Mouse (Mus musculus) midbrain, embryonic 11.5 days (tissue): Measurements from ENCODE around the gene H2-DMb1. TPM values are rescaled to one million over a fixed set of nuclear protein-coding genes. Genes with fewer than 3 reads are reported as not detected.

ENCODE experiments used
- ATAC-seq: fragments of 200-750 bp; cut with Nextera tagmentation; 2 replicates; pipeline ENCODE4 v1.8.0; 2017; ENCODE audit warnings: moderate TSS enrichment, moderate library complexity; ENCODE audit not compliant: low FRiP score
- DNase-seq: peaks from one replicate; pipeline ENCODE4 v3.0.0; 2015; ENCODE audit warnings: low spot score; ENCODE audit errors: missing footprints
- H3K27ac ChIP-seq: fragments of 300-500 bp; sonication (generic); 2 replicates; pipeline ENCODE4 v1.5.1; 2014; ENCODE audit warnings: low read depth, low read length
- H3K27me3 ChIP-seq: fragments of 300-500 bp; sonication (generic); 2 replicates; pipeline ENCODE4 v1.6.1; 2014; ENCODE audit warnings: mild to moderate bottlenecking, low read length, moderate library complexity, mixed read lengths; ENCODE audit not compliant: control insufficient read depth, insufficient read depth
- H3K36me3 ChIP-seq: fragments of 300-500 bp; sonication (generic); 2 replicates; pipeline ENCODE4 v1.6.1; 2014; ENCODE audit warnings: mild to moderate bottlenecking, low read length, moderate library complexity, mixed read lengths; ENCODE audit not compliant: control insufficient read depth, insufficient read depth
- H3K4me1 ChIP-seq: fragments of 300-500 bp; sonication (generic); 2 replicates; pipeline ENCODE4 v1.6.1; 2014; ENCODE audit warnings: low read length; ENCODE audit not compliant: control insufficient read depth, insufficient read depth
- H3K4me2 ChIP-seq: fragments of 300-500 bp; sonication (generic); 2 replicates; pipeline ENCODE4 v1.6.1; 2014; ENCODE audit warnings: mild to moderate bottlenecking, moderate library complexity
- H3K4me3 ChIP-seq: fragments of 300-500 bp; sonication (generic); 2 replicates; pipeline ENCODE4 v1.5.1; 2014; ENCODE audit warnings: low read depth, low read length
- H3K9ac ChIP-seq: fragments of 300-500 bp; sonication (generic); 2 replicates; pipeline ENCODE4 v1.6.1; 2014; ENCODE audit warnings: low read length
- H3K9me3 ChIP-seq: fragments of 300-500 bp; sonication (generic); 2 replicates; pipeline ENCODE4 v1.6.1; 2016; ENCODE audit warnings: low read length; ENCODE audit not compliant: control insufficient read depth
- WGBS: fragments of 180-500 bp; shearing (Covaris S2); extraction: QIAGEN DNeasy Blood & Tissue Kit; methylation state at CpG from one replicate; pipeline ENCODE4 v1.1.7; 2014; 5-methylcytosine and 5-hydroxymethylcytosine counted together
- polyA plus RNA-seq: library from polyadenylated mRNA; unstranded; fragments of >200 nt; fragmentation: Nextera tagmentation; extraction: Ambion mirVana; gene quantifications from 2 replicates; pipeline ENCODE4 v1.2.1, GENCODE M21; 2014

The H2-DMb1 gene
- polyA plus RNA-seq, 1 experiment from 2014 or later = 0.38 TPM

- H3K4me1 ChIP-seq = no peaks in the 10 kb centered on the region
- 66% methylated on average over 5 of the region's 5 CpGs for WGBS
- H3K9ac ChIP-seq = no peak overlapping the region
- H3K4me2 ChIP-seq = no peak overlapping the region
- ATAC-seq (no peak), DNase-seq (no peak)
- H3K36me3 ChIP-seq = no peaks in the 10 kb centered on the region
- no peak overlapping the region for H3K27ac ChIP-seq
- no peaks in the 10 kb centered on the region for H3K27me3 ChIP-seq
- no peaks in the 10 kb centered on the region for H3K9me3 ChIP-seq
- H3K4me3 ChIP-seq = no peak overlapping the region
Observed at GRCm38 (mm10) chr17:34155534-34155933, 2.7 kb downstream of the H2-DMb1 start.

GRCm38 (mm10) chr17:34164202-34164895 is 11.5 kb downstream of the H2-DMb1 start:
- no peaks in the 10 kb centered on the region for H3K36me3 ChIP-seq
- no peaks in the 10 kb centered on the region for H3K27me3 ChIP-seq
- no peaks in the 10 kb centered on the region for H3K9me3 ChIP-seq
- 43% methylated on average over 9 of the region's 9 CpGs for WGBS
- no peak overlapping the region for H3K4me3 ChIP-seq
- no peak overlapping the region for H3K27ac ChIP-seq
- DNase-seq = no peak
- H3K4me2 ChIP-seq = no peak overlapping the region
- no peaks in the 10 kb centered on the region for H3K4me1 ChIP-seq
- no peak for ATAC-seq
- H3K9ac ChIP-seq = no peak overlapping the region

- no peak overlapping the region for H3K9ac ChIP-seq
- no peak overlapping the region for H3K4me2 ChIP-seq
- no peaks in the 10 kb centered on the region for H3K27me3 ChIP-seq
- 82% methylated on average over 6 of the region's 6 CpGs for WGBS
- H3K4me1 ChIP-seq = no peaks in the 10 kb centered on the region
- H3K9me3 ChIP-seq = no peaks in the 10 kb centered on the region
- ATAC-seq (no peak), DNase-seq (no peak)
- H3K27ac ChIP-seq = no peak overlapping the region
- H3K36me3 ChIP-seq = no peaks in the 10 kb centered on the region
- no peak overlapping the region for H3K4me3 ChIP-seq
Observed at GRCm38 (mm10) chr17:34165033-34165730, 12.3 kb downstream of the H2-DMb1 start.

DNA sequence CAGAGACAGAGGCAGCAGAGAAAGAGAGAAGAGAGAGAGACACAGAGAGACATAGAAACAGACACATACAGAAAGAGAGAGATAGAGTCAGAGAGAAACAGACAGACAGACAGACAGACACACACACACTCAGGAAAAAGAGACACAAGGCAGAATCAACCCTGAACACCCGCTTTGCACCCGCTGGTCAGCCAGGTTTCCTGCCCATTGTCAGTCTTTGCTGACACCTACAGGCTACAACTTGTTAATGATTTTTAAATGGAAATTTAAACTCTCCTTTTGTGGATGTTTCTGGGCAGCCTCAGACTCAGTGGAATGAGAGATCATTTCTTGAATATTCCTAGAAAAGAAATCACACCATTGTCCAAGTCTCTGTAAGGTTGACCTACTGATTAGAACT is 16.4 kb downstream of the H2-DMb1 start:
- no peak overlapping the region for H3K9ac ChIP-seq

GRCm38 (mm10) chr17:34170487-34170876 is 17.6 kb downstream of the H2-DMb1 start:
- Histone ChIP-seq H3K4me2 (no peak overlapping the region), H3K27me3 (no peaks in the 10 kb centered on the region), H3K4me1 (no peaks in the 10 kb centered on the region), H3K27ac (no peak overlapping the region), H3K9ac (no peak overlapping the region), H3K4me3 (no peak overlapping the region), H3K36me3 (no peaks in the 10 kb centered on the region), H3K9me3 (peaks cover 4% of the 10 kb centered on the region; the same call in 1 of the 2 replicates)
- no peak for ATAC-seq
- 27% methylated on average over 4 of the region's 4 CpGs for whole genome bisulfite sequencing
- peak; percentile 79 for DNase-seq

More for the DNA sequence above, 16.4 kb downstream of the H2-DMb1 start:
- ATAC-seq (no peak), DNase-seq (peak; percentile 83)
- H3K4me2 ChIP-seq = no peak overlapping the region
- H3K4me3 ChIP-seq = no peak overlapping the region
- no peaks in the 10 kb centered on the region for H3K4me1 ChIP-seq
- WGBS = 4% methylated on average over 2 of the region's 2 CpGs
- peaks cover 4% of the 10 kb centered on the region; the same call in 1 of the 2 replicates for H3K9me3 ChIP-seq
- H3K36me3 ChIP-seq = no peaks in the 10 kb centered on the region
- H3K27me3 ChIP-seq = no peaks in the 10 kb centered on the region
- no peak overlapping the region for H3K27ac ChIP-seq

DNA sequence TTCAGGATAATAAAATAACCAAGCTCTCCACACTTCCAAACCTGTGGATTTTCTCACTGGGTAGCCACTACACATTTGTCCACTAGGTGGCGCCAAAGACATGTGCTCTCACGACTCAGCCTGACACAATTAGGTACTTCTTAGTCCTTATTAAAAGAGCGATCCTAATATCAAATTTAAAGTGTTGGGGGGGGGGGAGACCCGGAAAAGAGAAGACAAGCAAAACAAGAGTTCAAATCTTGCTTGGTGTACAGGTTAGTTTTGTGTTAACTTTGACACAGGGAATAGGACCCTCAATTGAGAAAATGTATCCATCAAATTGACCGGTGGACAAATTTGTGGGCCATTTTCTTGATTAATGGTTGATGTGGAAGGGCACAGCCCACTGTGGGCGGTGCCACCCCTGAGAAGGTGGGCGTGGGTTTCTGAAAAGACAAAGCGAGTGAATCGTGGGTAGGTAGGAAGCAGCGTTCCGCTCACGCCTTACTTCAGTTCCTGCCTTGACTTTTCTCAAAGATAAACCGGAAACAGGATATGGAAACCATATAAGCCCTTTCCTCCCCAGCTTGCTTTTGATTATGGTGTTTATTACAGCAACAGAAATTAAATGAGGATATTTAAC is 18.1 kb downstream of the H2-DMb1 start:
- ATAC-seq (no peak), DNase-seq (peak; percentile 98)
- Histone ChIP-seq H3K4me2 (no peak overlapping the region), H3K4me1 (no peaks in the 10 kb centered on the region), H3K9me3 (peaks cover 4% of the 10 kb centered on the region; the same call in 1 of the 2 replicates), H3K27me3 (no peaks in the 10 kb centered on the region), H3K9ac (no peak overlapping the region), H3K36me3 (no peaks in the 10 kb centered on the region), H3K4me3 (no peak overlapping the region), H3K27ac (no peak overlapping the region)
- WGBS = 44% methylated on average over 13 of the region's 13 CpGs

DNA sequence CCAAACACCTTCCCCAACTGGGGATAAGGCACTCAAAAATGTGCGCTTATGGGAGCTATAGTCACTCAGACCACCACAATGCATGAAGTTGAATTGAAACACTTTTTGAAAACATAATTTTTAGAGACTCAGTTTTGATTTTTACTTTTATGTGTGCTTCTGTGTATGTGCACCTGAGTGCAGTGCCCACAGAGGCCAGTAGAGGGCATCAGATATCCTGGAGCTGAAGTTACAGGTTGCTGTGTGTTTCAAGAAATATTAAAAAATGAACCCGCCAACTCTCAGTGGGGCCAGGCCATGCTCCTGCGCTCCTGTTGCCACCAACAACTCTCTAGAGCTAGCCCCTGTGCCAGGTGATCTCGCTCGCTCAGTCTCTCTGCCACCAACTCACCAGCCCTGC is 19.7 kb downstream of the H2-DMb1 start:
- H3K9ac ChIP-seq = no peak overlapping the region
- H3K9me3 ChIP-seq = peaks cover 7% of the 10 kb centered on the region; the same call in 1 of the 2 replicates
- DNase-seq (no peak), ATAC-seq (no peak)
- H3K36me3 ChIP-seq = no peaks in the 10 kb centered on the region
- 91% methylated on average over 5 of the region's 5 CpGs for WGBS
- no peaks in the 10 kb centered on the region for H3K27me3 ChIP-seq
- H3K4me2 ChIP-seq = no peak overlapping the region
- H3K4me1 ChIP-seq = no peaks in the 10 kb centered on the region
- H3K27ac ChIP-seq = no peak overlapping the region
- no peak overlapping the region for H3K4me3 ChIP-seq

GRCm38 (mm10) chr17:34174075-34174474 is 21.2 kb downstream of the H2-DMb1 start:
- Histone ChIP-seq H3K4me1 (no peaks in the 10 kb centered on the region), H3K9me3 (peaks cover 7% of the 10 kb centered on the region; the same call in 1 of the 2 replicates), H3K9ac (no peak overlapping the region), H3K4me2 (no peak overlapping the region), H3K36me3 (no peaks in the 10 kb centered on the region), H3K4me3 (no peak overlapping the region), H3K27ac (no peak overlapping the region), H3K27me3 (no peaks in the 10 kb centered on the region)
- no peak for DNase-seq
- 57% methylated on average over 1 of the region's 1 CpGs for WGBS
- no peak for ATAC-seq

GRCm38 (mm10) chr17:34177179-34177578 is 24.3 kb downstream of the H2-DMb1 start:
- Histone ChIP-seq H3K4me1 (no peaks in the 10 kb centered on the region), H3K4me3 (no peak overlapping the region), H3K27me3 (no peaks in the 10 kb centered on the region), H3K9ac (no peak overlapping the region), H3K9me3 (peaks cover 6% of the 10 kb centered on the region; the same call in 1 of the 2 replicates), H3K4me2 (no peak overlapping the region), H3K27ac (no peak overlapping the region), H3K36me3 (no peaks in the 10 kb centered on the region)
- ATAC-seq = no peak
- no peak for DNase-seq
- 68% methylated on average over 4 of the region's 4 CpGs for WGBS
